Mouse (Mus musculus) liver, postnatal 0 days (tissue): ENCODE data around the gene Gab3.

Experiments used
- CTCF ChIP-seq: sonication (generic); IDR thresholded peaks from 2 replicates; pipeline ENCODE4 v1.5.1; 2016; ENCODE audit warnings: antibody characterized with exemption, low read depth
- EP300 ChIP-seq: IDR thresholded peaks from 2 replicates; pipeline ENCODE4 v1.6.1; 2016; ENCODE audit warnings: antibody characterized with exemption, low read depth, mild to moderate bottlenecking

GRCm38 (mm10) chrX:75036626-75037025 lies 48.6 kb downstream of the Gab3 start:
- TF ChIP-seq CTCF = no peak
- TF ChIP-seq EP300 = no peak
